ENCODE assay signal across 8 mouse cellular contexts in the genomic region with DNA sequence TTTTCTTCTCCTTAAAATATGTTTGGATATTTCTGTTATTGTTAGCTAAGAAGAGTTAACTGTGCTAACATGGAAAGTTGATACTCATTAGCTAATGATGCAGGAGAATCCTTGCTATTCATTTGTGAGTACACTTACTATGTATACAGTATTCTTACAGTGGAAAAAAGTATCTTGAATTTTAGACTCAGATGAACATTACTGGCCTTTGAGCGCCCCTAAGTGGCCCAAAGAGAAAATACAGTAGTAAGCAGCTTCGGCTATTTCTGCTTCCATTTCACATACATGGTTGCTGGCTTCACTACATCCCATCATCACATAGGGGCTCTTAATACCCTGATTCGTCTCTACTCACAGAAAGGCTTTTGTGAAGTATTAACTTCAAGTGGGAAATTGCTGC.
DNase-seq lines count a peak whose midpoint lies in the region; ATAC-seq and TF ChIP-seq lines count a peak whose summit lies in the region.

No protein-coding gene starts in this region.

- 37% methylated on average over 3 of the region's 3 CpGs for WGBS in hindbrain, embryonic 11.5 days
- 25% methylated on average over 3 of the region's 3 CpGs for WGBS in hindbrain, embryonic 12.5 days

- no peaks in the 10 kb centered on the region for H3K36me3 ChIP-seq in hindbrain, embryonic 11.5 days (ENCODE audit: control insufficient read depth, insufficient read depth, low read length)
- H3K36me3 ChIP-seq in hindbrain, embryonic 12.5 days = no peaks in the 10 kb centered on the region
- H3K36me3 ChIP-seq in G1E (replicated peaks) = no peaks in the 10 kb centered on the region

- no peak overlapping the region for H3K9ac ChIP-seq in hindbrain, embryonic 11.5 days (ENCODE audit: low read depth, low read length)
- no peak overlapping the region for H3K9ac ChIP-seq in hindbrain, embryonic 12.5 days

- H3K9me3 ChIP-seq in hindbrain, embryonic 11.5 days (ENCODE audit: control insufficient read depth, low read length) = no peaks in the 10 kb centered on the region
- no peaks in the 10 kb centered on the region for H3K9me3 ChIP-seq in hindbrain, embryonic 12.5 days (replicated peaks)
- H3K9me3 ChIP-seq in G1E (replicated peaks) = no peaks in the 10 kb centered on the region

- no peak for ATAC-seq in hindbrain, embryonic 11.5 days (ENCODE audit: low FRiP score)
- ATAC-seq in hindbrain, embryonic 12.5 days (ENCODE audit: low FRiP score) = no peak
- ATAC-seq in G1E (ENCODE audit: extremely low read depth, insufficient number of reproducible peaks, low FRiP score, poor library complexity, severe bottlenecking) = 0 out of 2 replicates have a peak, but pooled peaks have one; percentile 22

- H3K4me3 ChIP-seq in hindbrain, embryonic 11.5 days (ENCODE audit: low read depth, low read length) = no peak overlapping the region
- H3K4me3 ChIP-seq in hindbrain, embryonic 12.5 days = no peak overlapping the region
- H3K4me3 ChIP-seq in G1E (ENCODE audit: low read depth, low read length) = no peak overlapping the region

- H3K4me1 ChIP-seq in hindbrain, embryonic 11.5 days (replicated peaks; ENCODE audit: control insufficient read depth, insufficient read depth, low read length) = no peaks in the 10 kb centered on the region; the same call in 1 of the 2 replicates
- H3K4me1 ChIP-seq in hindbrain, embryonic 12.5 days = peaks cover 8% of the 10 kb centered on the region; the same call in 1 of the 2 replicates
- no peaks in the 10 kb centered on the region for H3K4me1 ChIP-seq in G1E (ENCODE audit: insufficient read depth, low read depth, low read length)

- DNase-seq in hindbrain, embryonic 11.5 days (ENCODE audit: low spot score) = peak; percentile 44
- no peak for DNase-seq in G1E (ENCODE audit: low spot score)
- DNase-seq in brain, embryonic 18.5 days (ENCODE audit: low read depth, low spot score) = peak; percentile 50
- peak; percentile 44 to 52 for DNase-seq in kidney, postnatal 4 days
- peak; percentile 70 for DNase-seq in retina, embryonic 14.5 days (ENCODE audit: low spot score)
- no peak for DNase-seq in spleen, postnatal 4 days (ENCODE audit: low spot score in 2 of 2)
- DNase-seq in thymus, postnatal 0 days (ENCODE audit: low spot score) = no peak

- H3K27me3 ChIP-seq in hindbrain, embryonic 11.5 days (ENCODE audit: control insufficient read depth, insufficient read depth, low read length) = no peaks in the 10 kb centered on the region
- H3K27me3 ChIP-seq in hindbrain, embryonic 12.5 days = no peaks in the 10 kb centered on the region
- no peaks in the 10 kb centered on the region; the same call in 1 of the 2 replicates for H3K27me3 ChIP-seq in G1E (ENCODE audit: insufficient read depth, low read length)

- H3K27ac ChIP-seq in hindbrain, embryonic 11.5 days (ENCODE audit: low read depth, low read length) = no peak overlapping the region
- no peak overlapping the region for H3K27ac ChIP-seq in hindbrain, embryonic 12.5 days

- H3K4me2 ChIP-seq in hindbrain, embryonic 11.5 days (replicated peaks; ENCODE audit: low read depth, low read length) = no peak overlapping the region
- no peak overlapping the region for H3K4me2 ChIP-seq in hindbrain, embryonic 12.5 days (replicated peaks)

- TF ChIP-seq CTCF in G1E (IDR thresholded peaks at IDR 0.05; ENCODE audit: low read depth, low read length) = 0 out of 2 replicates have a peak, but pooled peaks have one; percentile 3

Comparison
In these comparisons a context has a peak if more than half of its experiments do, and no peak if none do; other contexts are left out.
1. DNase-seq: peak in hindbrain, embryonic 11.5 days (single experiment), brain, embryonic 18.5 days (single experiment), kidney, postnatal 4 days (2 of 2) and retina, embryonic 14.5 days (single experiment); none in G1E (single experiment), spleen, postnatal 4 days (0 of 2) and thymus, postnatal 0 days (single experiment).